Mouse (Mus musculus): ENCODE data around the gene Eef2.
"Not testable (repeated sequence)": the region's sequence is repeated elsewhere in the genome, so short reads cannot be mapped to it uniquely, and the experiment has no call there.

Eef2 gene

DNA sequence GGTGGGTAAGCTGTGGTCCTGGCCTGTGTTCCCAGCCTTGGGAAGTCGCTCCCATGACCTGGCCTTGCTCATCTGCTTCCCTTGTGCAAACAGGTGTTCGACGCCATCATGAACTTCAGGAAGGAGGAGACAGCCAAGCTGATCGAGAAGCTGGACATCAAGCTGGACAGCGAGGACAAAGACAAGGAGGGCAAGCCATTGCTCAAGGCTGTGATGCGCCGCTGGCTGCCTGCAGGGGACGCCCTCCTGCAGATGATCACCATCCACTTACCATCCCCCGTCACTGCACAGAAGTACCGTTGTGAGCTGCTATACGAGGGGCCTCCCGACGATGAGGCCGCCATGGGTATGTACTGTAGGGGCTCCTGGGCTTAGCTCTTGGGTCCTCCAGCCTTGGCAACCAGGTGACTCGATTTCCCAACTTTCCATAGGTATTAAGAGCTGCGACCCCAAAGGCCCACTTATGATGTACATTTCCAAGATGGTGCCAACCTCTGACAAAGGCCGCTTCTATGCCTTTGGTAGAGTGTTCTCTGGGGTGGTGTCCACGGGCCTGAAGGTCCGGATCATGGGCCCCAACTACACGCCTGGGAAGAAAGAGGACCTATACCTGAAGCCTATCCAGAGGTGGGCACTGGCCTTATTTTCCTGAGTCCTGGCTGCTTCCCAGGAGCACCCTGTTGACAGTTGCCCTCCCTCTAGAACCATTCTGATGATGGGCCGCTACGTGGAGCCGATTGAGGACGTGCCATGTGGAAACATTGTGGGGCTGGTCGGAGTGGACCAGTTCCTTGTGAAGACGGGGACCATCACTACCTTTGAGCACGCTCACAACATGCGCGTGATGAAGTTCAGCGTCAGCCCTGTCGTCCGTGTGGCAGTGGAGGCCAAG lies 3.3 kb downstream of the Eef2 start:
- DNase-seq (ENCODE audit: low read depth, low spot score) = no peak

DNA sequence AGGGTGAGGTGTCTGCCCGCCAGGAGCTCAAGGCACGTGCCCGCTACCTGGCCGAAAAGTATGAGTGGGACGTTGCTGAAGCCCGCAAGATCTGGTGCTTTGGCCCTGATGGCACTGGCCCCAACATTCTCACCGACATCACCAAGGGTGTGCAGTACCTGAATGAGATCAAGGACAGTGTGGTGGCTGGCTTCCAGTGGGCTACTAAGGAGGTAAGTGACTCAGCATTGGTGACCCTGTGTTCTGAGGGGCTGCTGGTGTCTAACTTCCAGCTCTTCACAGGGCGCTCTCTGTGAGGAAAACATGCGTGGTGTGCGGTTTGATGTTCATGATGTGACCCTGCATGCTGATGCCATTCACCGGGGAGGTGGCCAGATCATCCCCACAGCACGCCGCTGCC lies 4.5 kb downstream of the Eef2 start:
- DNase-seq (ENCODE audit: low read depth, low spot score) = no peak

DNA sequence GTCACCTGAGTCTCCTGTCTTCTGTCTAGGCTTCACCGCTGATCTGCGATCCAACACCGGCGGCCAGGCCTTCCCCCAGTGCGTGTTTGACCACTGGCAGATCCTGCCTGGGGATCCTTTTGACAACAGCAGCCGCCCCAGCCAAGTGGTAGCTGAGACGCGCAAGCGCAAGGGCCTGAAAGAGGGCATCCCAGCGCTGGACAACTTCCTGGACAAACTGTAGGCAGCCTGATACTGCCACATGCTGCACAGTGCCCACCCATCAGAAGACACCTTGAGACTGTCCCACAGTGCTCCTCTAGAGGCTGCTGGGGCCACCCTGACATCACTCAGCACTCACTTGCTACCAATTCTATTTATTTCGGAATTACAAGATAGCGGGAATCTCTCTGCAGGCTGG lies 5.4 kb downstream of the Eef2 start:
- DNase-seq (ENCODE audit: low read depth, low spot score) = not testable (repeated sequence)

DNA sequence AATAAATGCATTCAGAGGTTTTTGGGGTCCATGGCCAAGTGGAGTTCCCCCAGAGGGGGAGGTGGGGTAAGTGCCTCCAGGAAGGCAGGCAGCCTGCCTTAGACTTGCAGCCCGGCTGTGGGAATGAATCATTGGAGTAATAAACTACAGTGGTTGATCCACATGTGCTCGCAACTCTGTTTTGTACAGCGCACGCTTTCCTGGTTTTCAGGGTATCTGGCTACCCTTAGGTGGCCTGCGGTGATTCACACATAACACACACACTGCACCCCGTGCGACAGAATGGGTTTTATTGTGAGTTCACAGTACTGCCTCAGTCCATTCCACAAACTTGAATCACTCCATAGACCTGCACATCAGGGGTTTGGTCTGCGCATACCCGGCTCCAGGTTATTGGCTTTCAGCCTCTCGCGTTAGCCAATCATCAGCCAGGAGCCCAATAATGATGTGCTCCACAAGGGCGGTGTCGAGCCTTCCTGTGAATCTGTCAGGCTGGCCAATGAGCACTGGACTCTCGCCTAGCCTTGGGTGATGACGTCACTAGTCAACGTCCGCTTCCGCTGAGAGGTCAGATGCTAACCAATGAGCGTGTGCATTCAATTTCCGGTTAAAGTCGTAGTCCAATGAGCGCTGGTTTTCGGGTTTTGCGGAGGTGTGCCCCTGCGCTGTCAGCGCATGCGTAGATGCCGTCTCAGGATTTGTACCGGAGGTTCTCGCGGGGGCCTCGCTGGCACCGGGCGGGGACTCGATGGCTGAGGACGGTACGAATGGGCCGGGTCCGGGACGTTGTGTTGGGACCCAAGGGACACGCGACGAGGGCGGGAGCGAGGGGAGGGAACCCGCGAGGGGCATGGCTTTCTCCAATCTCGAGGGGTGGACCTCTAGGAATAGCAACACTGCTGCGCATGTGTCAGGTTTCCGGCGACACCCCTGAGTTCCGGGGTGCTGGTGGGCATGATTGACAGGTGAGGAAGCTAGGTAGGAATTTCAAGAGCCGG lies 6.2 kb downstream of the Eef2 start, which contains the start of gene Dapk3:
Gene Dapk3, plus strand, starts transcription at position 670 of the 998 bp plus-strand sequence.
- peak; percentile 100 for DNase-seq (ENCODE audit: low read depth, low spot score)

DNA sequence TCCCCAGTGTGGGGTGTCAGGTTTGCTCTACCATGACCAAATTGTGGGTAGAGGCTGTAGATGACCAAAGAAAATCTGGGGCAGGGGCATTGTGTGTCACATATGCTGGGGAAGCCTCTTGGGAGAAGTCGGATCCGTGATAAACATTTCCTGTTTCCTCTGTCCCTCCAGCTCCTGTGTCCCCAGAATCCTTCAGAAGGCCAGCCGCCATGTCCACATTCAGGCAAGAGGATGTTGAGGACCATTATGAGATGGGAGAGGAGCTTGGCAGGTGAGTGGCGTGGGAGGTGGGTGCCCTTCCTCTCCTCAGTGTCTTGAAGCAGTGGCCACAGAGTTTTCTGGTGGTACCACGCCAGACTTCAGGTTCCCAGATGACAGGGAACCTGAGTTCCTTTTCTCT lies 7.4 kb downstream of the Eef2 start, which contains the start of gene 4930442H23Rik:
Gene 4930442H23Rik, minus strand, starts transcription at position 45 of the 400 bp plus-strand sequence.
- no peak for DNase-seq (ENCODE audit: low read depth, low spot score)

DNA sequence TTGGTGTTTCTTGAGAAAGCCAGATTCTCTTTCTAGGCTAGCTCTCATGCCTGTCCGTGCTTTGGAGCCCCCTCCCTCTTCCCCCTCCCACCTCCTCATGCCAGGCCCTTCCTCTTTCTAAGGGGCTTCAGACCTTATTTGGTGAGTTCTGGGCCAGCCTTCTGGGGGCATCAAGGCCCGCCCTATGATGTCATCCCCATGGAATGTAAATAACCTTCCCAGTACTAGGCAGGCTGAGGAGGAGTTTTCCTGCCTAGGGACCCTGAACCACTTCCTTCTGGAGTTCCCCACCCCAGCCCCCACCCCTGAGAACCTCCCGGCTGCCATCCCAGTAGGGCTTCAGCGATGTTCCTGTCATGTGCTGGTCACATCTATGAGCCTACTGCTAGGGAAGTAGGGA lies 8.3 kb downstream of the Eef2 start:
- DNase-seq (ENCODE audit: low read depth, low spot score) = no peak

DNA sequence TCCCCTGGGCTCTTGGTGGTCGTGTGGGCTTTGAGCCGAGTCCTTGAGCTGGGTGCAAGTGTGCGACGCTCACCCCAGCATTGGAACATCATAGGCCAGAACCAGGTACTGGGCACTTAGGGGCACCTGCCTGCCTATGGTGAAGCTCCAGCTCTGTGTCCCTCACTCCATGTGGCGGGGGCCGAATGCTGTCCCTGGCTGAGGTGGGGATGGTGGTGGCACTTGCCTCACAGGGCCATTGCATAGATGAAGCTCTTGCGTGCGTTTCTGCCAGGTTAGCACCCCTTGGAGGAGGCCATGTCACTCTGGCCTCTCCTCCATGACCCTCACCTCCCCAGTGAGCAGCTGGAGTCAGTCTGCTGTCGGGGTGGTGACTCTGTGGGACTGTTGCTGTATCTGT lies 10.7 kb downstream of the Eef2 start:
- no peak for DNase-seq (ENCODE audit: low read depth, low spot score)

DNA sequence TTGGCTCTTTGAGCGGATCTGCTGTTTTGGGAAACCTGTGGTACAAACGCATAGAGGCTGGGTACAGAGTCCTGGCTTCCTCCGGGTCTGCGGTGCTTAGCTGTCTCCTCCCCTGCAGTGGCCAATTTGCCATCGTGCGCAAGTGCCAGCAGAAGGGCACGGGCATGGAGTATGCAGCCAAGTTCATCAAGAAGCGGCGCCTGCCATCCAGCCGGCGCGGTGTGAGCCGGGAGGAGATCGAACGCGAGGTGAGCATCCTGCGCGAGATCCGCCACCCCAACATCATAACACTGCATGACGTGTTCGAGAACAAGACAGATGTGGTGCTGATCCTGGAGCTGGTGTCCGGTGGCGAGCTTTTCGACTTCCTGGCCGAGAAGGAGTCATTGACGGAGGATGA lies 13.4 kb downstream of the Eef2 start:
- DNase-seq (ENCODE audit: low read depth, low spot score) = no peak

DNA sequence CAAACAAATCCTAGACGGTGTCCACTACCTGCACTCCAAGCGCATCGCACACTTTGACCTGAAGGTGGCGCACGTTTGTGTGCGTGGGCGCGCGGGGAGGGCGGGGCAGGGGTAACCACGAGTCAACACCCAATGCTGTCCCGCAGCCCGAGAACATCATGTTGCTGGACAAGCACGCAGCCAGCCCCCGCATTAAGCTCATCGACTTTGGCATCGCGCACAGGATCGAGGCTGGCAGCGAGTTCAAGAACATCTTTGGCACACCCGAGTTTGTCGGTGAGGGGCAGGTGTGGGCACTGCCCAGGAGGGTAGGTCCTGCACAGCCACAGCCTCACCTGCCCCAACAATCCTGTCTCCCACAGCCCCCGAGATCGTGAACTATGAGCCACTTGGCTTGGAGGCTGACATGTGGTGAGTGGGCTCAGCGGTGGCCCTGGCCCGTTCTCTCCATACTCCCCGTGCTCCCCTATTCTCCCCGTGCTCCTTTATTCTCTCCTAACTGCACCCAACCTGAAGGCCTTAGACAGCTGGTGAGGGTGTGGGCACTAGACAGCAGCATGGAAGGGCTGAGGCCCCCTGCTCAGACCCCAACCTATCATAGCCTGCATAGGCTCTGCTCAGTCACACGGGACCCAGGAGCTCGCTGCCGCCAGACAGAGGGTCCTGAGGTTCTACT lies 13.9 kb downstream of the Eef2 start:
- DNase-seq (ENCODE audit: low read depth, low spot score) = no peak

DNA sequence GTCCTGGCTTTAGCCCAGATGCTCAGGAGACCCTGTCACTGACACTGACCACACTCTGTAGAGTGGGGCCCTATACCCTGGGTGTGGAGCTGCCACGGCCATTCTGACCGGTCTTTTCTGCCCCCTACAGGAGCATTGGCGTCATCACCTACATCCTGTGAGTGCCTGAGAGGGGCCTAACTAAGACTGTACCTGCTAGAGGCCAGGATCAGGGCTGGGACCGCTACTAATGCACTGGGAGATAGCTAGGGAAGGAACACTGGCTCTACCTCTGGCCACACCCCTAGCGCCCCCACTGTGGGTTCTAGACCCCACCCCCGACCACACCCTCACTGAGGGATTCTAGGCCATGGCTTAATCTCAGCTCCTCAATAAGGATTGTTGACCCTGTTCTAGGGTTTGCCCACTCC lies 14.5 kb downstream of the Eef2 start:
- no peak for DNase-seq (ENCODE audit: low read depth, low spot score)

DNA sequence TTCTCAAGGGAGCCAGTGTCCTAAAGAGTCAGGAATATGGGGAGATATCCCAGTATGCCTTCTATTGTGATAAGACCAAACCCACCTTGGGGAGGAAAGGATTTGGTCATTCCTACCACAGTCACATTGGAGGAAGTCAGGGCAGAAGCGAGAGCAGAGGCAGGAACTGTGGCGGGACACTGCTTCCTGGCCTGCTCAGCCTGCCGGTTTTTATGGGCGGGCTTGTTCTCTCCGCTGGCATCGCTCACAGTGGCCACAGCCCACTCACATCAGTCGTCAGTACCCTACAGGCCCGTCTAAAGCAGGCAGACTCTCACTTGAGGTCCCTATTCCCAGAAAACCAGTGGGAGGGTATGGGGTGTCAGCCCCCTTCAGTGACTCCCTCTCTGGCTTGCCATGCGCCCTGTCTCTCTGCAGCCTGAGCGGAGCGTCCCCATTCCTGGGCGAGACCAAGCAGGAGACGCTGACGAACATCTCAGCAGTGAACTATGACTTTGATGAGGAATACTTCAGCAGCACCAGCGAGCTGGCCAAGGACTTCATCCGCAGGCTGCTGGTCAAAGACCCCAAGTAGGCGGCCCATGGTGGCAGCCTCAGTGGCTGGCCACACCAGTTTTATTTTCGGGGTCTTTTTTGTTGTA lies 15.0 kb downstream of the Eef2 start:
- DNase-seq (ENCODE audit: low read depth, low spot score) = no peak

DNA sequence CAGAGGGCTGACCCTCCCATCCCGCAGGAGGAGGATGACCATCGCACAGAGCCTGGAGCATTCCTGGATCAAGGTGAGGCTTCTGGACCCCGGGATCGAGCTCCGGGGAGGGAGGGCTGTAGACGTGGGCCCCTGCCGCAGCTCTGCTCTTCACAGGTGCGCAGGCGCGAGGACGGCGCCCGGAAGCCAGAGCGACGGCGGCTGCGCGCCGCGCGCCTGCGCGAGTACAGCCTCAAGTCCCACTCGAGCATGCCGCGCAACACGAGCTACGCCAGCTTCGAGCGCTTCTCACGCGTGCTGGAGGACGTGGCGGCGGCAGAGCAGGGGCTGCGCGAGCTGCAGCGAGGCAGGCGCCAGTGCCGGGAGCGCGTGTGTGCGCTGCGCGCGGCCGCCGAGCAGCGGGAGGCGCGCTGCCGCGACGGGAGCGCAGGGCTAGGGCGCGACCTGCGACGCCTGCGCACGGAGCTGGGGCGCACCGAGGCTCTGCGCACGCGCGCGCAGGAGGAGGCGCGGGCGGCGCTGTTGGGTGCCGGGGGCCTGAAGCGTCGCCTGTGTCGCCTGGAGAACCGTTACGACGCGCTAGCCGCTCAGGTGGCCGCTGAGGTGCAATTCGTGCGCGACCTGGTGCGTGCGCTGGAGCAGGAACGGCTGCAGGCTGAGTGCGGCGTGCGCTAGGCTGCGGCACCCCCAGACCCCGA lies 16.0 kb downstream of the Eef2 start:
- peak; percentile 83 for DNase-seq (ENCODE audit: low read depth, low spot score)

DNA sequence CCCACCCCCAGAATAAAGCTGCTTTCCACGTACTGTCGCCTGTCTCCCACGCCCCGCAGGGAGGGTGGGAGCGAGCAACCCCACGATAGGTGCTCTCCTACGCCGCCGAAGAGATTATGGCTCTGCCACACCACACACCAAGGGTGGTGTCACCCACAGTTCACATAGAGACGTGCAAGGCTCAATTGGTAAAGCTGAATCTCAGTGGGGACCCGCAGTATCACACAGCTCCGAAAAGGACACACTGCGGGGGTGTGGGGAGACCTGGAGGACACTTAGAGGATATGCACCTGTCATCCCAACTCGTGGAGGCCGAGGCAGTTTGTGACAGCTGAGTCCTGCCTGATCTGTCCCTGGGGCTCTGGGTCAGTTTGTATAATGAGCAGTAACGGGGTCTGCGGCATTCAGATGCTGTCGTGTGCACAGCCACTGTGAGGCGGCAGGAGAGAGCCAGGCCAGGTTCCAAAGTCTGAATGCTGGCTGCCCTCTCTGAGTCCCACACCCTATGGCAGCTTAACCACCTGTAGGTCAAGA lies 16.6 kb downstream of the Eef2 start:
- DNase-seq (ENCODE audit: low read depth, low spot score) = no peak

DNA sequence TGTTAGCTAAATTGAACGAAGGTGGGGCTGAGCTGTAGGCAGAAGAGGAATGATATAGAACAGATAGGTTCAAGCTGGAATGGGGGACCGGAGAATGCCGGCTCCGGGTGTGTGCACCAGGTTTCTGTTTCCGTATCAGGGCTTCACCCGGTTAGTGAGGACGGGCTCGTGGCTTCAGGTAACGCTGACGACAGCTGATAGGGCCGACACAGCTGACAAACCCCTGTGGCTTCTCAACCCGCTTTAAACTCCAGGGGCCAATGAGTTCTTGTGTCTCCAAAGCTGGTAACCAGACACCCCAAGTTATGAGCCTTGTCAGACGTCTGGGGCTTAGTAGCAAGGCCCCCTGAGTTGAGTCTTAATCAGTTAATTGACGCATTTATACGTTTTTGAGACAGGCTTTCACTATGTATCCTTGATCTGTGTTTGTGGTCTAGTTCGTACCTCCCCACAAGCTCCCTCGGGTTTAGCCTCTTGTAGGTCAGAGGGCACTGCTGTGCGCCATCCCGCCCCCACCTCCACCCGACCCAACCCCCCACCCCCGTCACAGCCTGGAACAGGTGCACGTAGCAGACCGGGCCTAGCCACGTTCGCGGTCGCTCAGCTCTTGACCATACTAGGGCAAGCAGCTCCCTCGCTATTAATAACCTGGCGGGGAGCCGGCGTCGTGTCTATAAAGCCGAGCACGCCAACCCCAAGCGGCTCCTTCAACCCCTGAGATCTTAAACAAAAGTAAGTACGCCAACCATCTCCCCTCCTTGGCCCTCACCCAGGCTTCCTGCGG lies 17.8 kb downstream of the Eef2 start:
- no peak for DNase-seq (ENCODE audit: low read depth, low spot score)

DNA sequence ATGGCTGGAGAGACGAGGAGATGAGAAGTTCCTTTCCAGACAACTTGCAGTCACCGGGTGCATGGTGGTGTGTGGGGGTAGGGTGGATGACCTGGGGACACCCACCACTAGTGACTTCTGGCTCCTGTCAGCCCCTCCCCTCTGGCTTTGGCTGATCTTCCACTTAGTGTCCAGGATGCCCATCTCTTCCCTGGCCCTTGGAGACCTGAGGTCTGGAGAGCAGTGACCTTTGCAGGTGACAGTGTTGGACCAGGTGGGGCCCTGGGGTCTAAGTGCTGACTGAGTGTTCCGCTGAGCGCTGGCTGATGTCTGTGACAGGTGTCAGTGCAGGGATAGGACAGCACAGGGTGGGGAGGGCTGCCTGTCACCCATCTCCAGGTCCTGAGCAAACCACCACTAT lies 18.9 kb downstream of the Eef2 start:
- DNase-seq (ENCODE audit: low read depth, low spot score) = no peak

DNA sequence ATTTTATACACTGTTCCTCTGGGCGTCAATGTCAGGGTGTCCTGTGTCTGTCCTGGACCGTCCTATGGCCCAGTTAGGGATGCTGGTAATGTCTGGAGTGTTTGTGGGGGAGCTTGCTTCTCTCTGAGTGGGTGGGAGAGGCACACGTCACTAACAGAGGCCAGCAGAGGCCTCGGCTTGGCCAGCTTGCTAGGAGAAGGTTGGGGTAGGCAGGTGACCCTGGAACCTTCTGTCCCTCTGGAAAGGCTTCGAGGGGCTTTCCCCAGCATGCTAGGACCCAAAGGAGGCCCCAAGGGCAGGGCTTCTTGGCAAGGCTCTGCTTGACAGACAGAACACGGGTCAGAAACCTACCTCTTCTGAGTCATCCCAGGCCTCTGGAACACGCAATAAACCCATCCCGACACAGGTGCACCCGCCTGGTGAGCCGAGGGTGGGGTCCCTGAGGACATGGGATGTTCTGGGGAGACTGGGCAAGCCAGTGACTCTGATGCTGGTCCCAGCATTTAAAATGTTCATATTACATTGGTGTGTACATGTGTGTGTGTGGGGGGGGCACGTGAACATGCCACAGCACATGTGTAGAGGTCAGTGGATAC lies 20.1 kb downstream of the Eef2 start:
- DNase-seq (ENCODE audit: low read depth, low spot score) = no peak

DNA sequence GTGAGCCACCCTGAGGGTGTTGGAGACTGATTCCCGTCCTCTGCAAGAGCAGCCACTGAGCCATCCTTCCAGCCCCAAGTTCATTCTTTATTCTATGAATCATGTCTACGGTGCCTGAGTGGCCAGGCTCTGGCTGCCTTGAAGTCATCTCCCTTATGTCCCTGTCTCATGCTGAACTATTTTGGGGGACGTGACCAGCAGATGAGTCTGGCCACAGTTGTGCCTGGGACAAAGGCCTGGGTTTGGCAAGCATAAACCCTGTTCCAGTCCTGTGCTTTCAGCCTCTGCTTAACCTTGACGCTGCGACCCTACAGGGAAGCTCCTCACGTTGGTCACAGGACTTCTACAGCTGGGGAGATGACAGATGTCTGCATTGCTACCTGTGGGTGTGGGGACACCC lies 20.9 kb downstream of the Eef2 start:
- DNase-seq (ENCODE audit: low read depth, low spot score) = no peak

DNA sequence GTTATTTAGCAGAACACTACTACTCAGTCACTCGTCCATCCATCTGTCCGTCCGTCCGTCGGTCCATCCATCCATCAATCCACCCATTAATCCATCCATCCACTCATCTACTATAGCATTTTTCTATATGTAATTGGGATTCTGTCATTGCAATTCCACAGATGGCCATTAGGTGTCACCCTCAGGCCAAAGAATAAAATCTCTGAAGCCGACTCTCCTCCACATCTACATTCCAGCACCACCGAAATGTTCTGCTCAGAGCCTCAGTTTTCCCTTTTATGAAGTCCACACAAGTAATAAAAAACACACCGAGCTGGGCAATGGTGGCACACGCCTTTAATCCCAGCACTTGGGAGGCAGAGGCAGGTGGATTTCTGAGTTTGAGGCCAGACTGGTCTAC lies 21.8 kb downstream of the Eef2 start:
- DNase-seq (ENCODE audit: low read depth, low spot score) = peak; percentile 79

DNA sequence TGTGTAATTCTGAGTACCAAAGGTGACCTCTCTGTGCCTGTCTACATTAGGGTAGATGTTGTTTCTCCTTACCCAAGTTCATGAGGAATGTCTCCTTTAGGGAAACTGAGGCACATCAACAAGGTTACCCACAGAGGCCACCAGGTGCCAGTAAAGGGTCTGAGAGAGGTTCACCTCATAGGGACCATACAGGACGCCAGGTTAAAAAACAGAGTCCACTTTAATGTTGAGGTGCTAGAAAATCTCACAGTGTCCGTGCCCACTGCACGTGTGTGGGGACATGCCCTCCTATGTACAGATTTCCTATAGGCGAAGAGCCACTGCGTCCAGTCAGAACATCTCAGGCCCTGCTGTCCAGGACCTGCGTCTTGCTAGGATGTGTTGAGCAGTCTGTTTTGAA lies 22.6 kb downstream of the Eef2 start:
- DNase-seq (ENCODE audit: low read depth, low spot score) = no peak

All from forelimb bud, embryonic 11.5 days (tissue).